Mouse (Mus musculus): ENCODE measurements at regions not wholly inside any gene's neighbourhood (a gene's known extent, or its start where the extent isn't known, plus 50 kb on each side); places are given as distances from the start of the nearest gene placed in this dataset.

DNA sequence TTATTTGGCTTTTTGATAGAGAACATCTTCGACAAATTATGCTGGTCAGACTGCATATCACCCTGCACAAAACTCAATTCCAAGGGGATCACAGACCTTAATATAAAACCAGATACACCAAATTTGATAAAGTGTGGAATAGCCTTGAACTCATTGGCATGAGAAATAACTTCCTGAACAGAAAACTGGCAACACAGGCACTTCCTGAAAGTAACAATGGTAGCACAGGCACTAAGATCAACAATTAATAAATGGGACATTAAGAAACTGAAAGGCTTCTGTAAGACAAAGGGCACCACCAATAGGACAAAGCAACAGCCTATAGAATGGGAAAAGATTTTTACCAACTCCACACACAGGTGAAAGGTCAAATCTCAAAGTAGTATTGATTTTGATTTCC is 141.5 kb downstream of the Fam198b start:
- Histone ChIP-seq H3K9me3 (ENCODE audit: control insufficient read depth, insufficient read depth, low read depth, low read length) (no peaks in the 10 kb centered on the region), H3K4me3 (ENCODE audit: insufficient read depth in 1 of 2, low read depth in 1 of 2, low read length in 2 of 2, poor library complexity in 1 of 2, severe bottlenecking in 1 of 2) (no peak overlapping the region), H3K4me1 (ENCODE audit: control insufficient read depth in 2 of 2, insufficient read depth in 2 of 2, low read length in 2 of 2, poor library complexity in 1 of 2) (no peaks in the 10 kb centered on the region), H3K9ac (ENCODE audit: insufficient read depth, low read depth, low read length, poor library complexity, severe bottlenecking) (no peak overlapping the region), H3K27ac (ENCODE audit: insufficient read depth, low read depth, low read length, poor library complexity, severe bottlenecking) (no peak overlapping the region), H3K36me3 (ENCODE audit: control insufficient read depth, insufficient read depth, low read length, poor library complexity, severe bottlenecking) (no peaks in the 10 kb centered on the region)
- in situ Hi-C loops (cut with MboI; ENCODE audit: low sequenced_read_pairs in 2 of 2, unreplicated experiment in 2 of 2): no loop called here
- no peak for DNase-seq (ENCODE audit: low read depth, low spot score)
- TF ChIP-seq MAFK (IDR thresholded peaks at IDR 0.05; ENCODE audit: insufficient read depth, low read depth, low read length): no peak

DNA sequence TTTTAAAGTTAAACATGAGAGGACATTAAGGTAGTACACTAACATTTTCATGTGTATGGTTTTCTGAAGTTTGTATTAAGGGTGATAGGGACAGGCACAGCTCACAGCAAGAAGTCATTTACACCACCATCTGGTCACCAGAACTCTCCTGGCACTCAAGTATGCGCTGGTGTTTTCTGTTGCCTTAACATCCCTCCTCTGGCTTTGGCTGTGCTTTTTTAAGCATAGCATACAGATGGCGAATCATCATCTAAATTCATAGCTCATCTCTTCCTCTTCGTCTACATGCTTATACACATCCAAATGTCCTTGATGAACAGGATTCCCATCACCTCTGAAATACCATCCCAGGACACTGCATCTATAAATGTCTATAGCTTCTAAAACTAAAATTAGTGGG is 148.7 kb downstream of the Fam198b start:
- H3K9ac ChIP-seq (ENCODE audit: insufficient read depth, low read depth, low read length, poor library complexity, severe bottlenecking): no peak overlapping the region
- H3K4me3 ChIP-seq (ENCODE audit: insufficient read depth in 1 of 2, low read depth in 1 of 2, low read length in 2 of 2, poor library complexity in 1 of 2, severe bottlenecking in 1 of 2): no peak overlapping the region
- no peaks in the 10 kb centered on the region for H3K4me1 ChIP-seq (ENCODE audit: control insufficient read depth in 2 of 2, insufficient read depth in 2 of 2, low read length in 2 of 2, poor library complexity in 1 of 2)
- in situ Hi-C loops (cut with MboI; ENCODE audit: low sequenced_read_pairs in 2 of 2, unreplicated experiment in 2 of 2): no loop called here
- no peak for DNase-seq (ENCODE audit: low read depth, low spot score)
- H3K27ac ChIP-seq (ENCODE audit: insufficient read depth, low read depth, low read length, poor library complexity, severe bottlenecking): no peak overlapping the region
- TF ChIP-seq ZNF384 (IDR thresholded peaks at IDR 0.05; ENCODE audit: low read depth, low read length) (no peak), HCFC1 (IDR thresholded peaks at IDR 0.05; ENCODE audit: borderline replicate concordance, insufficient read depth, low read length) (no peak), ZC3H11A (IDR thresholded peaks at IDR 0.05; ENCODE audit: borderline replicate concordance, low read depth, low read length) (no peak), CHD2 (IDR thresholded peaks at IDR 0.05; ENCODE audit: low read depth, low read length) (no peak), MAFK (IDR thresholded peaks at IDR 0.05; ENCODE audit: insufficient read depth, low read depth, low read length) (no peak)
- H3K36me3 ChIP-seq (ENCODE audit: control insufficient read depth, insufficient read depth, low read length, poor library complexity, severe bottlenecking): no peaks in the 10 kb centered on the region
- H3K9me3 ChIP-seq (ENCODE audit: control insufficient read depth, insufficient read depth, low read depth, low read length): no peaks in the 10 kb centered on the region

DNA sequence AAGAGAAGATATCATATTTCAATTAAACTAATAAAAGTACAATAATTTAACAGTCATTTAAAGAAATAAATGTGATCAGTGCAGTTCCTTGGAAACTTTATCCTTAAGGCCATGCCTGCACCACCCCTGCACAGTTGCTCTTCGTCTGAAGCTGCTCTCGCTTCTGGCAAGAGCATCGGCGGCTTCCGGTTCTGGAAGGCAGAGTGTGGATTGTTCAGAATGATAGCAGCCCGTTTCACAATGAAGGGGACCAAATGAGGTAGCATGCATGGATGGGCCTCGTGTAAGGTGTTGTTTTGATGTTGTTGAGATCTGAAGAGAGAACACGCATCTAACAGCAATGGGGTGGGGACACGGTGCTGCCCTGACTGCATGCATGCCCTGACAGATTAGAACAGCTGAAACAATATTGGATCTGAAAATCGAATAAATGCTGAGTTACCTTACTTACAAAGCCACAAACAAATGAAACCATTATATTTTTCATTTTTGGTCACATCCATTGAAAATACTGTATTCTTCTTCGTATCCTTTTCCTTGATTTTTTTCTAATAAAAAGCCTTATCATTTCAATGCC is 154.3 kb downstream of the Fam198b start:
- TF ChIP-seq MAFK (IDR thresholded peaks at IDR 0.05; ENCODE audit: insufficient read depth, low read depth, low read length) (no peak), CHD2 (IDR thresholded peaks at IDR 0.05; ENCODE audit: low read depth, low read length) (no peak), HCFC1 (IDR thresholded peaks at IDR 0.05; ENCODE audit: borderline replicate concordance, insufficient read depth, low read length) (no peak), ZNF384 (IDR thresholded peaks at IDR 0.05; ENCODE audit: low read depth, low read length) (no peak), ZC3H11A (IDR thresholded peaks at IDR 0.05; ENCODE audit: borderline replicate concordance, low read depth, low read length) (no peak)
- no peak overlapping the region for H3K9ac ChIP-seq (ENCODE audit: insufficient read depth, low read depth, low read length, poor library complexity, severe bottlenecking)
- no peak for DNase-seq (ENCODE audit: low read depth, low spot score)

DNA sequence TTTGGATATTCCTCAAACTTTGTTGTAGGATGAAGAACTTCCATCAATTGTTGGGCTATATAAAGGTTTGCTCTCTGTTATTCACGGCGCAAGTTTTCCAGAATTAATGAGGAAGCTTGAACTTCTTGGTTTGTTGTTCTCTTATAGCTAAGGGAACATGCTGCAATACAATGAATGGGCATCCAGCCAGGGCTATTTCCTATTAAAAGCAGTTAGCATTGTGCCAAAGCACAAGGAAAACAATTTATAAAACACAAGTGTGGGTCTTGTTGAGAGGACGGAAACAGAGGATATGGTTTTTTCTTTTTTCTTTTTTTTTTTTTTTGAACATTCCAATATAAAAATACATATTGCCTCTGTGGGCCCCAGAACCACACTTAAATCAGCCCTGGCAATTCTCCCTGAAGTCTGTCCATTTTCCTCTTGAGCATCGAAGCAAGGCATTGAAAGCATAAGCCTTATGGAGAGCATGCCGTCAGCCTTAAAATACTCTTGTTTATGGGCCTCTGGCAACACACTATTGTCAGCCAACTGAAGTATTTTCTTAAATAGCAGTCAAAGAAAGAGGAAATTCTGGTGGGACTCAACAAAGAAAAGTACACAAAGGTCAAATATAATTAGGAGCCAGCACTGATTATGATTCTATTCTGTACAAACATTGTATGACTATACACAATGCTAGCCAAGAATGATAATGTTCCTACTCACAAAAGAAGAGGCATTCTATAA is 158.6 kb downstream of the Fam198b start:
- no peak for DNase-seq (ENCODE audit: low read depth, low spot score)
- H3K36me3 ChIP-seq (ENCODE audit: control insufficient read depth, insufficient read depth, low read length, poor library complexity, severe bottlenecking): no peaks in the 10 kb centered on the region
- H3K27ac ChIP-seq (ENCODE audit: insufficient read depth, low read depth, low read length, poor library complexity, severe bottlenecking): no peak overlapping the region
- in situ Hi-C loops (cut with MboI; ENCODE audit: low sequenced_read_pairs in 2 of 2, unreplicated experiment in 2 of 2): no loop called here
- H3K4me1 ChIP-seq (ENCODE audit: control insufficient read depth in 2 of 2, insufficient read depth in 2 of 2, low read length in 2 of 2, poor library complexity in 1 of 2): no peaks in the 10 kb centered on the region
- H3K4me3 ChIP-seq (ENCODE audit: insufficient read depth in 1 of 2, low read depth in 1 of 2, low read length in 2 of 2, poor library complexity in 1 of 2, severe bottlenecking in 1 of 2): no peak overlapping the region
- H3K9me3 ChIP-seq (ENCODE audit: control insufficient read depth, insufficient read depth, low read depth, low read length): no peaks in the 10 kb centered on the region
- H3K9ac ChIP-seq (ENCODE audit: insufficient read depth, low read depth, low read length, poor library complexity, severe bottlenecking): no peak overlapping the region
- TF ChIP-seq CHD2 (IDR thresholded peaks at IDR 0.05; ENCODE audit: low read depth, low read length) (no peak), HCFC1 (IDR thresholded peaks at IDR 0.05; ENCODE audit: borderline replicate concordance, insufficient read depth, low read length) (no peak), MAFK (IDR thresholded peaks at IDR 0.05; ENCODE audit: insufficient read depth, low read depth, low read length) (no peak), ZNF384 (IDR thresholded peaks at IDR 0.05; ENCODE audit: low read depth, low read length) (no peak), ZC3H11A (IDR thresholded peaks at IDR 0.05; ENCODE audit: borderline replicate concordance, low read depth, low read length) (no peak)

More for the DNA sequence above, 154.3 kb downstream of the Fam198b start:
- Histone ChIP-seq H3K9me3 (ENCODE audit: control insufficient read depth, insufficient read depth, low read depth, low read length) (no peaks in the 10 kb centered on the region), H3K4me3 (ENCODE audit: insufficient read depth in 1 of 2, low read depth in 1 of 2, low read length in 2 of 2, poor library complexity in 1 of 2, severe bottlenecking in 1 of 2) (no peak overlapping the region), H3K27ac (ENCODE audit: insufficient read depth, low read depth, low read length, poor library complexity, severe bottlenecking) (no peak overlapping the region), H3K4me1 (ENCODE audit: control insufficient read depth in 2 of 2, insufficient read depth in 2 of 2, low read length in 2 of 2, poor library complexity in 1 of 2) (no peaks in the 10 kb centered on the region), H3K36me3 (ENCODE audit: control insufficient read depth, insufficient read depth, low read length, poor library complexity, severe bottlenecking) (no peaks in the 10 kb centered on the region)
- in situ Hi-C loops (cut with MboI; ENCODE audit: low sequenced_read_pairs in 2 of 2, unreplicated experiment in 2 of 2): no loop called here
